Mouse (Mus musculus) liver, embryonic 14.5 days (tissue): ENCODE results near the gene Mast3.

ENCODE experiments used
- CTCF ChIP-seq: IDR thresholded peaks from 2 replicates; pipeline ENCODE4 v1.5.1; 2016; ENCODE audit warnings: antibody characterized with exemption, low read depth, control low read depth
- EP300 ChIP-seq: IDR thresholded peaks from 2 replicates; pipeline ENCODE4 v1.6.1; 2016; ENCODE audit warnings: antibody characterized with exemption, low read depth

GRCm38 (mm10) chr8:70820101-70820935 lies 15.5 kb upstream of the Mast3 start:
- TF ChIP-seq CTCF, result no peak
- TF ChIP-seq EP300, result no peak
